Mouse (Mus musculus) embryonic facial prominence, embryonic 14.5 days (tissue): ENCODE data around the gene Copg2. TPM values are rescaled to one million over a fixed set of nuclear protein-coding genes. Genes with fewer than 3 reads are reported as not detected.

Source experiments
- ATAC-seq: fragments of 200-750 bp; cut with Nextera tagmentation; 2 replicates; pipeline ENCODE4 v1.8.0; 2017; ENCODE audit warnings: low read depth, moderate number of reproducible peaks, moderate TSS enrichment
- DNase-seq: peaks from one replicate; pipeline ENCODE4 v3.0.0-alpha.2; 2015; ENCODE audit warnings: low spot score
- H3K27ac ChIP-seq: fragments of 300-500 bp; sonication (generic); replicated peaks from 2 replicates; pipeline ENCODE4 v1.5.1; 2014; ENCODE audit warnings: low read depth, mild to moderate bottlenecking, low read length, moderate library complexity
- H3K27me3 ChIP-seq: fragments of 300-500 bp; sonication (generic); replicated peaks from 2 replicates; pipeline ENCODE4 v1.6.1; 2014; ENCODE audit warnings: low read length; ENCODE audit not compliant: control insufficient read depth, insufficient read depth
- H3K36me3 ChIP-seq: fragments of 300-500 bp; sonication (generic); 2 replicates; pipeline ENCODE4 v1.6.1; 2014; ENCODE audit warnings: low read length, mixed read lengths; ENCODE audit not compliant: control insufficient read depth, insufficient read depth
- H3K4me1 ChIP-seq: fragments of 300-500 bp; sonication (generic); 2 replicates; pipeline ENCODE4 v1.6.1; 2014; ENCODE audit warnings: antibody characterized with exemption, low read length; ENCODE audit not compliant: control insufficient read depth, insufficient read depth
- H3K4me2 ChIP-seq: fragments of 300-500 bp; sonication (generic); 2 replicates; pipeline ENCODE4 v1.6.1; 2014; ENCODE audit warnings: low read depth, mild to moderate bottlenecking, low read length, moderate library complexity, mixed read lengths
- H3K4me3 ChIP-seq: fragments of 300-500 bp; sonication (generic); 2 replicates; pipeline ENCODE4 v1.5.1; 2014; ENCODE audit warnings: low read depth, mild to moderate bottlenecking, low read length
- H3K9ac ChIP-seq: fragments of 300-500 bp; sonication (generic); 2 replicates; pipeline ENCODE4 v1.6.1; 2014; ENCODE audit warnings: low read depth, mild to moderate bottlenecking, low read length, moderate library complexity, mixed read lengths
- H3K9me3 ChIP-seq: fragments of 300-500 bp; sonication (generic); 2 replicates; pipeline ENCODE4 v1.6.1; 2016; ENCODE audit warnings: low read length; ENCODE audit not compliant: control insufficient read depth
- WGBS: fragments of 180-500 bp; shearing (Covaris S2); extraction: QIAGEN DNeasy Blood & Tissue Kit; methylation state at CpG from one replicate; pipeline ENCODE4 v1.1.7; 2014; 5-methylcytosine and 5-hydroxymethylcytosine counted together
- microRNA counts: library from miRNA; unstranded; fragments of <30 nt; microRNA quantifications from one replicate; lab custom pipeline; 2017
- microRNA-seq: library from miRNA; unstranded; fragments of <30 nt; microRNA quantifications from one replicate; pipeline ENCODE4, GENCODE M21; 2016; ENCODE audit warnings: borderline number of aligned reads
- polyA plus RNA-seq: library from polyadenylated mRNA; unstranded; fragments of >200 nt; fragmentation: Nextera tagmentation; extraction: Ambion mirVana; gene quantifications from 2 replicates; pipeline ENCODE4 v1.2.1, GENCODE M21; 2014

Gene Copg2
- polyA plus RNA-seq, 1 experiment from 2014 or later, result 29.0 TPM

- ATAC-seq (peak; percentile 93), DNase-seq (peak; percentile 91)
- H3K36me3 ChIP-seq, result no peaks in the 10 kb centered on the region
- 68% methylated on average over 9 of the region's 9 CpGs for WGBS
- H3K4me2 ChIP-seq, result no peak overlapping the region
- no peaks in the 10 kb centered on the region for H3K9me3 ChIP-seq
- H3K27me3 ChIP-seq, result no peaks in the 10 kb centered on the region
- peaks cover 17% of the 10 kb centered on the region for H3K4me1 ChIP-seq
- peak overlapping the region; percentile 61 for H3K27ac ChIP-seq
- H3K4me3 ChIP-seq, result no peak overlapping the region
- no peak overlapping the region for H3K9ac ChIP-seq
Observed at GRCm38 (mm10) chr6:30703977-30704602, 192.5 kb downstream of the Copg2 start.

DNA sequence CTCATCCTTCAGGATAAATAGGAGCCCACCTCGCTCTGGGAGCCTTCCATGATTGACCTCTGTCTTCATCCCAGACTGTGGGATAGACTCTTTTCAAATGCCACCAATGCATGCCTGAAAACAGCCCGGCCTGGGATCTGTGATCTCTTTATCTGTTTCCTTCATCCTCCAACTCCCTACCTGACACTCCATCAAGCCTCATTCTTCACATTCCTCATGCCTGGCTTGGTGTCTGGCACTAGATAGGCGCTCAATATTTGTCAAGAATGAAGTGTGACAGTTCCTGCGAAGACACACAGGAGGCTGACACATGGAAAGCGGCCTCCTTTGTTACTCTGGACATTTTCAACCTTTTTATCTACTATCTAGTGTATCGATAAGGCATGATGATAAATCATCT lies 193.1 kb downstream of the Copg2 start:
- ATAC-seq (no peak), DNase-seq (no peak)
- H3K9me3 ChIP-seq, result no peaks in the 10 kb centered on the region
- peaks cover 17% of the 10 kb centered on the region for H3K4me1 ChIP-seq
- no peaks in the 10 kb centered on the region for H3K36me3 ChIP-seq
- WGBS, result 67% methylated on average over 6 of the region's 6 CpGs
- H3K27me3 ChIP-seq, result no peaks in the 10 kb centered on the region
- no peak overlapping the region for H3K4me3 ChIP-seq
- no peak overlapping the region for H3K4me2 ChIP-seq
- no peak overlapping the region for H3K9ac ChIP-seq
- H3K27ac ChIP-seq, result peak overlapping the region; percentile 61

DNA sequence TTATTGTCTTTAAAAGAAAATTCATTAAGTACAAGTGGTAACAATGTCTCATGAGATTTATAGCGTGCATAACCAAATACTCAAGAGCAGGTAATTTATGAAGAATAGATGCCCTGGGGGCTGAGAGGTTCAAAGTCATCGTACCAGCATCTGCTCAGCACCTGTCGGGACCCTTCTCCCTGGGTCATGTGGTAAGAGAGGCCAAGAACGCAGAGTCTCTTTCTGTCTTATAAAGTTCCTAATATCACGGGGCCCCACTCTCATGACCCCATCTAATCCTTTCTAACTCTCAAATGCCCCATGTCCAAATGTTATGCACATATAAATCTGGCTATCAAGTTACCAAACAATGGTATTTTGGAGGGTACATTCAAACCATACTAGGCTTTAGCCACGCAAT lies 193.7 kb downstream of the Copg2 start:
- Histone ChIP-seq H3K27ac (peak overlapping the region; percentile 61; the same call in 1 of the 2 replicates), H3K36me3 (no peaks in the 10 kb centered on the region), H3K4me3 (no peak overlapping the region), H3K27me3 (no peaks in the 10 kb centered on the region), H3K4me1 (peaks cover 22% of the 10 kb centered on the region), H3K9ac (no peak overlapping the region), H3K4me2 (no peak overlapping the region), H3K9me3 (no peaks in the 10 kb centered on the region)
- 49% methylated on average over 6 of the region's 6 CpGs for WGBS
- ATAC-seq (peak; percentile 27; the same call in 1 of the 2 replicates), DNase-seq (peak; percentile 68)

DNA sequence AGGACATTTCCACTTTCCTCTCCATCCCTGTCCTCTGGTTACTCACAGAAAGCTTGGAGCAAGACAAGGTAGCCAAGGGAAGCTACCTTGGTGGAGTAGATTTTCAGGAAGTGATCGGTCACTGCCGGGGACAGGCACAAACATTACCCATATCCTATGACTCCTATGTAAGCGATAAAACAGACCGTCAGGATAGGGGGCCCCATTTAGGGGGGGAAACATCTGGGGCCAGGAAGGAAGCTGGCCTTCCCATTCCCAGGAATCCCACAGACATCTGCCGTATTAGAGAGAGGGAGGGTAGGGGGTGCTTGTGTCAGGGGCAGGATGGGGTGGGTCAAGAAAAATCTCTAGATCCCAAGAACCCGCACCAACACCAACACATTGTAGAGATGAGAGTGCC lies 196.4 kb downstream of the Copg2 start:
- no peaks in the 10 kb centered on the region for H3K36me3 ChIP-seq
- peaks cover 25% of the 10 kb centered on the region for H3K4me1 ChIP-seq
- H3K9me3 ChIP-seq, result no peaks in the 10 kb centered on the region
- ATAC-seq (no peak), DNase-seq (peak; percentile 43)
- H3K9ac ChIP-seq, result no peak overlapping the region
- peak overlapping the region; percentile 61; the same call in 1 of the 2 replicates for H3K27ac ChIP-seq
- no peak overlapping the region for H3K4me2 ChIP-seq
- no peaks in the 10 kb centered on the region for H3K27me3 ChIP-seq
- 41% methylated on average over 6 of the region's 6 CpGs for WGBS
- no peak overlapping the region for H3K4me3 ChIP-seq

- Histone ChIP-seq H3K36me3 (no peaks in the 10 kb centered on the region), H3K9me3 (no peaks in the 10 kb centered on the region), H3K27me3 (no peaks in the 10 kb centered on the region), H3K4me3 (no peak overlapping the region), H3K4me1 (peaks cover 24% of the 10 kb centered on the region), H3K9ac (no peak overlapping the region), H3K4me2 (no peak overlapping the region), H3K27ac (peak overlapping the region; percentile 82)
- peak; percentile 85 for DNase-seq
- WGBS, result 65% methylated on average over 4 of the region's 4 CpGs
- no peak for ATAC-seq
Observed at GRCm38 (mm10) chr6:30698036-30698435, 198.6 kb downstream of the Copg2 start.

MicroRNA genes within 50 kb of the gene (microRNA counts, 519-probe panel; counts per million panel counts)
- microRNA mmu-miR-335-3p (lab: Ali Mortazavi, UCI) (3,025 counts per million, percentile 71 among the panel's probes with 10 or more counts), microRNA mmu-miR-335-5p (lab: Ali Mortazavi, UCI) (4,264 counts per million, percentile 96 among the panel's probes with 10 or more counts)

Small RNAs within 50 kb of the gene (microRNA-seq; reads per million reads assigned to microRNA genes)
- gene Mir335, result 51,095 reads per million, percentile 99 among the genes with 10 or more reads in this experiment

Other genes starting within 250 kb of the Copg2 start
- 38.6 and 44.3 TPM in 2 replicates for gene Cep41, start 203.0 kb downstream of the Copg2 start, polyA plus RNA-seq
- gene Mest, start 173.2 kb downstream of the Copg2 start, polyA plus RNA-seq, result 2,046 and 2,257 TPM in 2 replicates
- gene Tsga13, start 18.8 kb upstream of the Copg2 start, polyA plus RNA-seq, result 0.29 and 0.30 TPM in 2 replicates
- 15.0 and 18.6 TPM in 2 replicates for gene Klf14, start 62.3 kb upstream of the Copg2 start, polyA plus RNA-seq